Mouse (Mus musculus) T-helper 17 cell (primary cell): ENCODE results near the gene Ttll11.

Experiments
- in situ Hi-C, 2 experiments: fragments of 300-600 bp; cut with MboI, MseI; formaldehyde crosslinking; loops; 1 replicate in 1 of 2; 2 replicates in 1 of 2; pipeline ENCODE4 v1.15.1; 2025; ENCODE audit warnings: high pct_unique_total_duplicates in 2 of 2

The Ttll11 gene

DNA sequence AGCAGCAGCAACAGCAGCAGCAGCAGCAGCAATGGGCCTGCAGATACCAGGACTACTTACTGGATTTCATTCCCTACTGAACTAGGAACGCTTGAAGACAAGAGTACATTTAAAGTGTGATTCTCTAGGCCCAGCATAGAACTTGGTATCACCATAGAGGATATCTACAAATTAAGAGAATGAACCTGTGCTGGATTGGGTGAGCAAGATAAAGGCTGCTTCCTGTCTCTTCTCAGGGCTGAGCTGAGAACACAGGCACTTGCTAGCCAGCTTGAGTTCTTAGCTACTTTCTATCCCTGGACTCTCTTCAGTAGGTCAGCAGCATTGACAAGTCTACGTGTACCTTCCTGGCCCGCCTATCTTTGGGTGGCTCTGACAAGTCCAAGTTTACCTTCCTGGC is 2.0 kb downstream of the Ttll11 start:
- in situ Hi-C loops = loop anchor here (5.0 to 10.0 kb wide), 3 partner anchors 70 to 1447 kb away; partner anchors contain the start of genes Morn5 (in 1 of the 2), Ndufa8 (in 1 of the 2) and Rc3h2 (in 1 of the 2)

- in situ Hi-C loops = loop anchor here (10.0 kb wide), 2 partner anchors 1318 to 1452 kb away; partner anchors contain the start of gene Rc3h2 (in 1 of the 2)
Measured at GRCm38 (mm10) chr2:35972259-35973001, 7.3 kb downstream of the Ttll11 start.

DNA sequence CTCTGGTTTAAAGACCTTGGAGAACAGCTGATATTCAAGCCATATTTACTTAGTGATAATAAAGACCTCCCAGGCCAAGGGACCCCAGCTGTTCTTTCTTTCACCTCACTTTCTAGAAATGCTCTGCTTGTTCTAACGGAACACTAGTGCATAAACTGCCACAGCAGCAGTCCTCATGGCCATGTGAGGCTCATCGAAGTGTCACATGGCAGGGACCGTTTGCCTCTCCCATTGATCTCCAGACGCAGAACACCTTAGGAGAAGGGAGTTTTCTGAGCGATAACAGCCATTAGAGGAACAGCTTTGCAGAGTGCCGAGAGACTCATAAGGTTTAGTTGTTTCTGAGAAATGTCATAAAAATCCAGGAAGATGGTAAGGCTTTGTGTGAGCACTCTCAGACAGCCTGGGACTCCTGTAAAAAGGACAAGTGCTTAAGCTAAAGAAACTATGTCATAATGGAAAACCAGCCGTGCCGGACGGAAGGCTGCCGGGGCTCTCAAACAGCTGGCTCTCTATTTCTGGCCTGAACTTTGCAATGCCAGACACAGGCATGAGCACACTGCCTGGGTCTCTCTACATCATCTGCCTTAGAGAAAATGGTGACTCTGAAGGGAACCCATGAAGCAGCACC is 13.7 kb downstream of the Ttll11 start:
- in situ Hi-C loops = no loop called here

DNA sequence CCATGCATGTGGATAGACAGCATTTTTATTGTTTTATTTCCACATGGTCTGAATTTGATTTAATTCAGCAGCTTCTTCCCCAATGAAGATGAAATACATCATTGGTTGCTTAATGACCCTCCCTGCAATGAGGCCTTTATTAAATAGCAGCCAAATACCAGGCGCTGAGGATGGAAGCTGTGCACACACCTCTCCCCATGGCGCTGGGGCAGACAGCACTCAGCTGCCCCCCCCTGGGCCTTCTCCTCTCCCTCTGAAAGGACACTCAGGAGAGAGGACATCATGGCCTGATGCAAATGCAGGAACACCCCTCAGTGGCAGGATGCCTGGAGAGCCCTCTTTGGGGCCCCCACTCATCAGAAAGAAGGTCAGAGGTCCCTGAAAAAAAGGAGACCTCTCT is 16.4 kb downstream of the Ttll11 start:
- in situ Hi-C loops = no loop called here

DNA sequence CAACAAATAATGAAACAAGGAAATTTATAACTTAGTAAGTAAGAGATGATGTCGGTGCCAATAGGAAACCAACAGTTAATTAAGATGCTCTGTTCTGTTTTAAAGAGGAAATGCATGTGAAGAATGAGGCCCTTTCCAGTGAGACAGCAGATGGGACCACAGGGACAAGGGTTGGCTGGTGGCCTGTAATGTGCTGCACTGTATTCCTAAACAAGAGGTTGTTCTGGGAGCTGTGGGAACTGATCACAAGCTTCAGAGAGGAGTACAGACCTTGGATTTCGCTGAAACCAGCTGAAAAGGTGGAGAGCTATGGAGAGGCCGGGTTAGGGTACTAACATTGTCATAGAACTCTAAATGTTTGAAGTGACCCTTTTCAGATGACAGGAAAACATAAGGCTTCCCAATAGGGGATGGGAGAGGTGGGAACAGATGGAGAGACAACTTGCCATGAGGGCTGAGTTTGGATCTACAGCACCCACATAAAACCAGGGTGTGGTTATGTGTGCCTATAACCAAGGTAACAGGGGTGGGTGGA is 18.1 kb downstream of the Ttll11 start:
- in situ Hi-C loops = no loop called here

DNA sequence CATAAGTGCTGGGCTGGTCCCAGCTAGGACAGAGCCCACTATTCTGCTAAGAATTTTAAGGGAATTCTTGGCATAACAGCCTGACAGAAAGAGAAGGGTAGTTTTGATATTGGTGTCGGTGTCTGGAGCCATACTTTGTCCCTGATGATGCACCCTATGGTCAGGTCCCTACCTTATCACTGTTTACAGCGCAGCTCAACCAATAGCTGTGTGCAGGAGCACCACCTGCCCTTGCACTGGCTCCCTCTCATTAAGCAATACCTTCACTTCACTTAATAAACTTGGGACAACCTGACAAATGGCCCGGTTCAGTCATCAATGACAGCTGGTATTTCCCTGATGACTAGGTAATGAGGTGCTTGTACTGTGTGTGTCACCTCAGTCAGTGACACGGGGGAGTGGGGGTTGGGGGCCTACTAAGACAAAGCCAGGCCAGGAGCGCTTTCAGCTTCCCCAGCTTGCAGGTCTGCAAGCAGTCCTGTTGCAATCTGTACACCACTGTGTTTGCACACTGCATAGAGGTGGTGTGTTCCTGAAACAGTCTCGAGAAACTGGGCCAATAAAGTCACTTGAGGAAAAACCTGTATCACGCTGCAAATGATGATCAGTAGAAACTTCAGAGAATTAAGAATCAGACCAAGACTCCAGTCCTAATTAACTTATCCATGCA is 22.1 kb downstream of the Ttll11 start:
- in situ Hi-C loops = no loop called here

DNA sequence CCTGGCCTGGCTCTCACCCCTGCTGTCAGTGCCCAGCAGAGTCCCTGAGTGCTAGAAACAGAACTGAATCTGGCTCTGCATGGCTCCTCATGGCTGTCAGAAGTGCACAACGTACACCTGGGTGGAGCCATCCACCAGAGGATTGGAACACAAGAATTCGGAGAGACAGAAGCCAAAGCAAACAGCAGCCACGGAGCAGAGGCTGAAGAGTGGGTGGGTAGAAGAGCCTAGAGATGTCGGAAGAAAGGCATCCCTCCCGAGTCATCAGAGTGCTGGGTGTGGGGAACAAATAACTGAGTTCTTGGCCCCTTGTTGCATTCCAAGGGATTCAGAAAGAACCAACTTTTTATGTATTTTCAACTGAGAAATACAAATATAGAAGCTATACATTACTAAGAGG is 24.5 kb downstream of the Ttll11 start:
- in situ Hi-C loops = no loop called here

DNA sequence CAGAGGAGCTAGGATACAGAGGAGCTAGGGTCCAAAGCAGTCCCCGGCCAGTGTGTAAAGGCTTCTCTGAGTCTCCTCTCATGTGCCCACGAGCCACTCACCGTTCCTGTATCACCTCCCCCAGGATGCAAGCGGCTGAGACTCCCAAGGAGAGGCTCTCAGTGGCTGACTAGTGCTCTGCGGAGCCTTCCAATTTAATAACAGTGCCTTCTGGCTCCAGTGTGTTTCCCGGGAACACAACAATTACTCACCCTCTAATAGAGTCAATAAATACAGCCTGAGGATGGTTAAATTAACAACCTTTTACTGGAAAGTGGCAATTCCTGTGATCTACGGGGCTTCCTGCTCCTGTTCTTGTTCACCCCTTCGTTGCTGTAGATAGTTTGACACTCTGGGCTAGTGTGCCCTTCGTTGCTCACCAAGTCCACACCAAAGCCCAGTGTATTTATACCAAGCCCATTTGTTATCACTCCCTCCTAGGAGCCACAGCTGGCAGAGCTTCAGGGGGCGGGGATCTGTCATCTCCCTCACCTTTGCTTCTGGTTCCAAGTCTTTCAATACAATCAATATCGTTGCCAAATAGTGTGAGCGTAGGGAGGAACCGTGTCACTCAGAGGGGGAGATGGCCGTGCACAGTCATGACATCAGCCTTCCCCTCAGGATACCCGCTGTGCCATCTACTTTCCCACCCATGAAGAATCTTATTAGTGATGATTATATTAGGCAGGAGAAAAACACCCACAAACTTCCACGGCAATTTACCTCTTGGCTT is 27.3 kb downstream of the Ttll11 start:
- in situ Hi-C loops = no loop called here

GRCm38 (mm10) chr2:35944896-35945295 is 34.8 kb downstream of the Ttll11 start:
- in situ Hi-C loops = no loop called here

GRCm38 (mm10) chr2:35942960-35943359 is 36.8 kb downstream of the Ttll11 start:
- in situ Hi-C loops = no loop called here

DNA sequence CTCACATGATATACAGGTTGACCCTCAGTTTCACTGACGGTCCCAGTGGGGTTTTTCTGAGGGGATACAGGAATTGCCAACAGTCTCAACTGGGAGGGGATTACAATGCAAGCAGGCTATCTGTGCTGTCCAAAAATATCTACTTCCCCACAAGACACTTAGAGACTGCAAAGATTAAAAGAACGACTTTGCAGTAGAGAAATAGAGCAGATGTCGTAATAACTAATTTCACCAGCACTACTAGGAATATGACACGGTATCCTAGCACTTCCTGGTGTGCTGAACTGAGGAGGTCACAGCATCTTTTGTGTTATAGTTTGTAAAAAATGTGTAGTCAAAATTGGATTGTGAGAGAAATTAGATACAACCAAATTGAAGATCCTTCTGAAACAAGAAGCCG is 44.7 kb downstream of the Ttll11 start:
- in situ Hi-C loops = no loop called here

DNA sequence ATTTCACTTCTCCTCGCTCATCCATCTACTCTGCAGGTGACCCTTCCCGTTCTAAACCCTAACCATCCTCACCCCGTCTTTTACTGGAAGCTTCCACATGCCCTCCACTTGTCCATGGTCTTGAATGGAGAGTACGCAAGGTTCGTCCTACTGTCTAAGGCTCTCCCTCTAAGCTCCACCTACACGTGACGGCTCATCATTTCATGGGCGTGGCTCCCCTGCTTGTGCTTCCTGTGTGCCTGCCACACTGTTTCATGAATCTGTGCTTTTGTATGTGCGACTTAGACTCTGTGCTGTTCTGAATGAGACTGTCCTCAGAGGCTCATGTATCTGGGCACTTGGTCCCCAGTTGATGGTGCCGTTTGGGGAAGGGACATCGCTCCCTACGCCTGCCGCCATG is 46.6 kb downstream of the Ttll11 start:
- in situ Hi-C loops = no loop called here

DNA sequence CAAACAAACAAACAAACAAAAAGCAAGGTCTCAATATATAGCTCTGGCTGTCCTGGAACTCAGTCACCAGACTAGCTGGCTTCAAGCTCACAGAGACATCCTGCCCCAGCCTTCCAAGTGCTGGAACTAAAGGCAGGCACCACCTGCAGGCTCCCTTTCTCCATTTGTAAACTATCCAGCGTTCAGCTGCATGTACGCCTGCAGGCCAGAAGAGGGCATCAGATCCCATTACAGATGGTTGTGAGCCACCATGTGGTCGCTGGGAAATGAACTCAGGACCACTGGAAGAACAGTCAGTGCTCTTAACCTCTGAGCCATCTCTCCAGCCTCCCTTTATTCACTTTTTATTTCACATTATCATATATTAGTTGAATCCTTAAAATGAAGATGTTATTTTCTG is 48.1 kb downstream of the Ttll11 start:
- in situ Hi-C loops = no loop called here

DNA sequence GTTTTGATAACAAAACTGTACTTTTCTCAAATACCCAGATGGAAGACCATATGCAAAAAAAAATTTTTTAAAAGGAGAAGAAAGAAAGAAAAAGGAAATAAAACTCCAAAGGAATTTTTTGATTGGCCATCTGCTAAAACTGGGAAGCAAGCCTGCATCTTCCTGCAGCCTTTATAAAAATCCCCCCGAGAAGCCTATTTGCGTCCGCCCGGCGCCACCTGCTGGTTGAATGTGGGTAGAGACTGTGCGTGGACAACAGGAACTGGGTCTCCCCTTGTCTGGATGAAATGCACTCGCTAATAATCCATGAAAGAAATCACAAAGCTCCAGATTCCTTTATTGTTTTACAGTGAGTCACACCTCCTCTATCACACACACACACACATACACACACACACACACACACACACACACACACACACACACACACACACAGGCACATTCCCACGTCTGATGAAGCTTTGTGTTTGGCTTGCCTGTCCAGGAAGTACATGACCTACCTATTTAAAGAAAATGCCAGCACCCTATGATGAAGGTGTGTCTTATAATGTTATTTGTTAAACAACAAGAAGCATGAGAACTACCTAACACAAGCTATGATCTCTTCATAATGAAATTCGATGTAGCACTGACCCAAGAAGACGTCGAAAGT is 49.1 kb downstream of the Ttll11 start:
- in situ Hi-C loops = no loop called here

- in situ Hi-C loops = loop anchor here in 1 of 2 experiments (5.0 kb wide), 1 partner anchor 381 kb away; no protein-coding TSS in a partner anchor
Measured at GRCm38 (mm10) chr2:35928133-35928532, 51.6 kb downstream of the Ttll11 start.

GRCm38 (mm10) chr2:35924947-35925346 is 54.8 kb downstream of the Ttll11 start:
- in situ Hi-C loops = loop anchor here in 1 of 2 experiments (5.0 kb wide), 1 partner anchor 378 kb away; no protein-coding TSS in a partner anchor

DNA sequence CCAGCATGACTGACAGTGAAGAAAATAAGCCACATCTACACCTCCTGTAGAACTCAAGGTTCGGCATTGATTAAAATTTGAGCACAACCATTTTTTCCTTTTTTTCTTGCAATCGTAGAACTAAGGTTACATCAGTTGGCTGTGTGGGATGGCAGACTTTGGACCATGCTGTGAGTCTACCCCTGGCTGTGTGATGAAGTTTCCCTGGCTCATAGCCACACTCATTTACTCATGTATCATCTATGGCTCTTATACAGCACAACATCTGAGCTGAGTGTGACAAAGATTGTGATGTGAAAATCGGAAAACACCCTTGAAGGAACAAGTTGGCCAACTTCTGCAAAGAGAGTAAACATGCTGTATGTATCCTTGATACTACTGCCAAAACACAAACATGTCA is 56.8 kb downstream of the Ttll11 start:
- in situ Hi-C loops = no loop called here

DNA sequence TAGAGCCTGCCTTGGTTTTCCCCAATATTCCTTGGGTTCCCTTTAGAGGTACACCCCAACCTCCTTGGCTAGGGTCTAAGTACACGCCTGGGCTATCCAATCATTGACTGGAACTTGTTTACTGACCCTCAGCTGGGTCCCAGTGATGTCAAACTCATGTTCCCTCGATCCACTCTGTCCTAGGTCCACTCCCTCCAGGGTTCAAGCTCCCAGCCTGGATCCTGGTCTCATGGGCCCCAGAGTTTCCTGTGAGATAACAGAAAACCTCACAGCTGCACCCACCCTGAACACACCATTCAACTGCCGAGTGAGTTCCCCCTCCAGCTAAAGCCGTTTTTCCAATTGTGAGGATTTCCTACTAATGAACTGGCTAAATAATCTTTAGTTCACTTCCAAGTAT is 67.6 kb downstream of the Ttll11 start:
- in situ Hi-C loops = no loop called here

GRCm38 (mm10) chr2:35911675-35912074 is 68.0 kb downstream of the Ttll11 start:
- in situ Hi-C loops = no loop called here

GRCm38 (mm10) chr2:35910740-35911139 is 69.0 kb downstream of the Ttll11 start:
- in situ Hi-C loops = no loop called here

- in situ Hi-C loops = loop anchor here (5.0 kb wide), 2 partner anchors 257 to 357 kb away; no protein-coding TSS in a partner anchor
Measured at GRCm38 (mm10) chr2:35909353-35909752, 70.4 kb downstream of the Ttll11 start.
